Mouse (Mus musculus) intestine, embryonic 14.5 days (tissue): ENCODE measurements around the gene Baiap2l2. TPM values are rescaled to one million over a fixed set of nuclear protein-coding genes. Genes with fewer than 3 reads are reported as not detected.

ENCODE experiments used
- ATAC-seq: fragments of 200-750 bp; cut with Nextera tagmentation; replicated peaks from 2 replicates; pipeline ENCODE4 v1.8.0; 2017; ENCODE audit warnings: low read depth, moderate number of reproducible peaks, moderate TSS enrichment, moderate library complexity; ENCODE audit not compliant: low FRiP score, low TSS enrichment
- DNase-seq: peaks from one replicate; pipeline ENCODE4 v3.0.0-alpha.2; 2018; ENCODE audit warnings: low spot score
- H3K27ac ChIP-seq: fragments of 300-500 bp; sonication (generic); 2 replicates; pipeline ENCODE4 v1.5.1; 2014; ENCODE audit warnings: low read depth, mild to moderate bottlenecking, control low read depth
- H3K27me3 ChIP-seq: fragments of 300-500 bp; sonication (generic); replicated peaks from 2 replicates; pipeline ENCODE4 v1.6.1; 2014; ENCODE audit warnings: low read length, control low read depth; ENCODE audit not compliant: control insufficient read depth, insufficient read depth
- H3K36me3 ChIP-seq: fragments of 300-500 bp; sonication (generic); 2 replicates; pipeline ENCODE4 v1.6.1; 2014; ENCODE audit warnings: low read length, control low read depth; ENCODE audit not compliant: control insufficient read depth, insufficient read depth
- H3K4me1 ChIP-seq: fragments of 300-500 bp; sonication (generic); replicated peaks from 2 replicates; pipeline ENCODE4 v1.6.1; 2014; ENCODE audit warnings: low read length, control low read depth, mixed read lengths; ENCODE audit not compliant: control insufficient read depth, insufficient read depth
- H3K4me2 ChIP-seq: fragments of 300-500 bp; sonication (generic); 2 replicates; pipeline ENCODE4 v1.6.1; 2014; ENCODE audit warnings: low read length
- H3K4me3 ChIP-seq: fragments of 300-500 bp; sonication (generic); 2 replicates; pipeline ENCODE4 v1.5.1; 2014; ENCODE audit warnings: low read depth, low read length, control low read depth, mixed read lengths
- H3K9ac ChIP-seq: fragments of 300-500 bp; sonication (generic); 2 replicates; pipeline ENCODE4 v1.6.1; 2014; ENCODE audit warnings: mild to moderate bottlenecking, low read length
- H3K9me3 ChIP-seq: fragments of 300-500 bp; sonication (generic); 2 replicates; pipeline ENCODE4 v1.6.1; 2016; ENCODE audit warnings: low read length, control low read depth; ENCODE audit not compliant: control insufficient read depth
- WGBS: fragments of 180-500 bp; shearing (Covaris S2); extraction: QIAGEN DNeasy Blood & Tissue Kit; methylation state at CpG from one replicate; pipeline ENCODE4 v1.1.7; 2014; 5-methylcytosine and 5-hydroxymethylcytosine counted together
- polyA plus RNA-seq: library from polyadenylated mRNA; unstranded; fragments of >200 nt; fragmentation: Nextera tagmentation; extraction: Ambion mirVana; gene quantifications from 2 replicates; pipeline ENCODE4 v1.2.1, GENCODE M21; 2014

Baiap2l2 gene
- polyA plus RNA-seq, 1 experiment from 2014 or later, result 9.4 TPM

GRCm38 (mm10) chr15:79208211-79208610 lies 77.1 kb downstream of the Baiap2l2 start:
- Histone ChIP-seq H3K36me3 (no peaks in the 10 kb centered on the region), H3K9me3 (no peaks in the 10 kb centered on the region), H3K27me3 (no peaks in the 10 kb centered on the region), H3K4me3 (no peak overlapping the region), H3K4me2 (no peak overlapping the region), H3K9ac (no peak overlapping the region), H3K27ac (no peak overlapping the region), H3K4me1 (no peaks in the 10 kb centered on the region)
- 74% methylated on average over 6 of the region's 6 CpGs for WGBS
- no peak for DNase-seq
- ATAC-seq, result no peak

Other genes starting within 250 kb of the Baiap2l2 start
- 1.0 and 1.1 TPM in 2 replicates for gene Galr3, start 243.7 kb downstream of the Baiap2l2 start, polyA plus RNA-seq
- 49.4 and 50.0 TPM in 2 replicates for gene Ankrd54, start 222.6 kb downstream of the Baiap2l2 start, polyA plus RNA-seq
- 244 and 264 TPM in 2 replicates for gene Eif3l, start 210.4 kb downstream of the Baiap2l2 start, polyA plus RNA-seq
- gene Micall1, start 176.6 kb downstream of the Baiap2l2 start, polyA plus RNA-seq, result 9.3 and 9.9 TPM in 2 replicates
- gene Polr2f, start 144.5 kb downstream of the Baiap2l2 start, polyA plus RNA-seq, result 398 and 414 TPM in 2 replicates
- gene 1700088E04Rik, start 144.3 kb downstream of the Baiap2l2 start, polyA plus RNA-seq, result 7.4 and 8.2 TPM in 2 replicates
- gene Sox10, start 120.3 kb downstream of the Baiap2l2 start, polyA plus RNA-seq, result 17.2 TPM in 2 replicates
- gene Pick1, start 56.4 kb downstream of the Baiap2l2 start, polyA plus RNA-seq, result 28.3 and 30.1 TPM in 2 replicates
- 0.30 and 0.58 TPM in 2 replicates for gene Gm49486, start 56.1 kb downstream of the Baiap2l2 start, polyA plus RNA-seq
- gene Slc16a8, start 30.8 kb downstream of the Baiap2l2 start, polyA plus RNA-seq, result 0.13 and 0.19 TPM in 2 replicates
- gene Pla2g6, start 42.9 kb upstream of the Baiap2l2 start, polyA plus RNA-seq, result 17.0 and 20.7 TPM in 2 replicates
- gene Maff, start 61.1 kb upstream of the Baiap2l2 start, polyA plus RNA-seq, result 6.4 and 8.9 TPM in 2 replicates
- gene Tmem184b, start 118.0 kb upstream of the Baiap2l2 start, polyA plus RNA-seq, result 53.0 and 56.6 TPM in 2 replicates
- 64.4 and 78.1 TPM in 2 replicates for gene Csnk1e, start 170.0 kb upstream of the Baiap2l2 start, polyA plus RNA-seq
- 0.08 TPM in 1 of 2 replicates, not detected in the other for gene Kcnj4, start 219.7 kb upstream of the Baiap2l2 start, polyA plus RNA-seq
- gene Kdelr3, start 230.9 kb upstream of the Baiap2l2 start, polyA plus RNA-seq, result 46.9 and 55.0 TPM in 2 replicates